Mouse (Mus musculus): ENCODE data around the gene Fibp. TPM values are rescaled to one million over a fixed set of nuclear protein-coding genes. Genes with fewer than 3 reads are reported as not detected.
A peak's percentile ranks its signal among the peaks of the same experiment; 100 is the strongest.

The Fibp gene
- polyA plus RNA-seq, 1 experiment from 2014 or later: 149 TPM

GRCm38 (mm10) chr19:5433951-5434350, 26.5 kb upstream of the Fibp start:
- ATAC-seq (ENCODE audit: low FRiP score, low read depth): no peak
- 72% methylated on average over 7 of the region's 7 CpGs for WGBS
- H3K9me3 ChIP-seq: no peaks in the 10 kb centered on the region
- peak overlapping the region; percentile 49 for H3K4me2 ChIP-seq (replicated peaks)
- no peak overlapping the region for H3K9ac ChIP-seq (replicated peaks)
- peaks cover 8% of the 10 kb centered on the region for H3K4me1 ChIP-seq
- H3K27ac ChIP-seq (replicated peaks): no peak overlapping the region
- no peak overlapping the region for H3K4me3 ChIP-seq
- H3K36me3 ChIP-seq: no peaks in the 10 kb centered on the region
- peaks cover 8% of the 10 kb centered on the region; the same call in 1 of the 2 replicates for H3K27me3 ChIP-seq

DNA sequence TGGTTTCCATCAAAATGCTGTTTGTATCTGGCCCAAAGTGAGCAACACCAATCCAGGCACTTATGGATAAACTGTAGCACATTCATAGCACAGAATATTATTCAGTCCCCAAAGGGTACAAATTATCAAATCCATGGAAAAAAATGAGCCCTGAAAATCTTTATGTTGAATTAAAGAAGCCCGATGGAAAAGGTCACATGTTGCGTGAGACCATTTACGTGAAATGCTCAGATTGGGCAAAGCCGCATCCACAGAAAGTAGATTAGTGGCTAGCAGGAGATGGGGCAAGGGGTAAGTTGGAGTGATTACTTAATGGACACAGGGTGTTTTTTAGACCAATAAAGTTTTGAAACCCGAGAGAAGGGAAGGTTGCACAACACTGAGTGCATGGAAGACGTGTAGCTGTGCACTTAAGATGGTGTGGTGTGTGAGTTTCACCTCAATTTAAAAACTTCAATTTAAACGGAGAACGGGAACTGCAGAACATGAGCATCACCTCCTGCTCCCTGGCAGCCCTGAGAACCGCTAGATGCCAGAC, 16.0 kb upstream of the Fibp start:
- H3K36me3 ChIP-seq: no peaks in the 10 kb centered on the region
- peaks cover 15% of the 10 kb centered on the region for H3K4me1 ChIP-seq
- H3K27me3 ChIP-seq: peaks cover 59% of the 10 kb centered on the region
- WGBS: 74% methylated on average over 9 of the region's 9 CpGs
- H3K9ac ChIP-seq (replicated peaks): no peak overlapping the region
- no peak overlapping the region for H3K4me2 ChIP-seq (replicated peaks)
- no peaks in the 10 kb centered on the region for H3K9me3 ChIP-seq
- no peak overlapping the region for H3K27ac ChIP-seq (replicated peaks)
- no peak for ATAC-seq (ENCODE audit: low FRiP score, low read depth)
- no peak overlapping the region for H3K4me3 ChIP-seq

- WGBS: 40% methylated on average over 7 of the region's 7 CpGs
- peaks cover 64% of the 10 kb centered on the region for H3K27me3 ChIP-seq
Observed at GRCm38 (mm10) chr19:5444954-5445353, 15.5 kb upstream of the Fibp start.

GRCm38 (mm10) chr19:5445747-5446146, 14.7 kb upstream of the Fibp start:
- no peaks in the 10 kb centered on the region for H3K36me3 ChIP-seq
- WGBS: 90% methylated on average over 5 of the region's 5 CpGs
- H3K4me1 ChIP-seq: peaks cover 15% of the 10 kb centered on the region
- no peak overlapping the region for H3K27ac ChIP-seq (replicated peaks)
- H3K9me3 ChIP-seq: no peaks in the 10 kb centered on the region
- ATAC-seq (ENCODE audit: low FRiP score, low read depth): no peak
- no peak overlapping the region for H3K9ac ChIP-seq (replicated peaks)
- no peak overlapping the region for H3K4me3 ChIP-seq
- H3K27me3 ChIP-seq: peaks cover 72% of the 10 kb centered on the region
- no peak overlapping the region for H3K4me2 ChIP-seq (replicated peaks)

More at GRCm38 (mm10) chr19:5444954-5445353, 15.5 kb upstream of the Fibp start:
- ATAC-seq (ENCODE audit: low FRiP score, low read depth): no peak
- Histone ChIP-seq H3K9ac (replicated peaks) (no peak overlapping the region), H3K27ac (replicated peaks) (no peak overlapping the region), H3K4me3 (no peak overlapping the region), H3K4me1 (peaks cover 15% of the 10 kb centered on the region), H3K4me2 (replicated peaks) (no peak overlapping the region), H3K36me3 (no peaks in the 10 kb centered on the region), H3K9me3 (no peaks in the 10 kb centered on the region)

GRCm38 (mm10) chr19:5447515-5448353, 12.7 kb upstream of the Fibp start, which contains the start of gene Fosl1:
TSS of gene Fosl1 (plus strand) at chr19:5447547.
- H3K4me3 ChIP-seq: peak within 1 kb of the TSS; percentile 49
- H3K4me1 ChIP-seq: peaks cover 15% of the 10 kb centered on the region
- H3K36me3 ChIP-seq: no peaks in the 10 kb centered on the region
- peaks cover 84% of the 10 kb centered on the region for H3K27me3 ChIP-seq
- peak within 1 kb of the TSS; percentile 97 for H3K4me2 ChIP-seq (replicated peaks)
- 1% methylated on average over 70 of the region's 70 CpGs for WGBS
- peak; percentile 49; the same call in 1 of the 2 replicates for ATAC-seq (ENCODE audit: low FRiP score, low read depth)
- no peaks in the 10 kb centered on the region for H3K9me3 ChIP-seq
- H3K9ac ChIP-seq (replicated peaks): peak within 1 kb of the TSS; percentile 59
- H3K27ac ChIP-seq (replicated peaks): no peak within 1 kb of the TSS

- H3K27ac ChIP-seq (replicated peaks): no peak overlapping the region
- H3K4me3 ChIP-seq: peak overlapping the region; percentile 49
- H3K27me3 ChIP-seq: peaks cover 84% of the 10 kb centered on the region
Observed at GRCm38 (mm10) chr19:5448354-5449150, 11.9 kb upstream of the Fibp start.

DNA sequence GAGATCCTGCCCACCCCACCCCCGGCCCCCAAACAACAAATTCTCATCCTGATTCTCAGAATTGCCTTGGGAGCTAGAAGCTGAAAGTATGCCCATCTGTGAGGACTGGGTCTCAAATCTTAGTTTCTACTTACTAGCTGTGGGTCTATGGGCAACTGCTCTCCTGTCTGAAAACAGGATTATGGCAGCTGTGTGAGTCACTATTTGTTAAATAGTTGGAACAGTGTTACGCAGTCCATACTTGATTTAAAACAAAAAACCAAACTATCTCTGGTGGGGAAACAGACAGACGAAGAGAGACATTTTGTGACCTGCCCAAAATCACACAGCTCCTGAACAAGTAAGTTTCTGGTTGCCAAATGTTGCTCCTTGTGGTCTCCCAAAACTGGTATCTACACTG, 10.7 kb upstream of the Fibp start:
- no peak overlapping the region for H3K4me2 ChIP-seq (replicated peaks)
- 86% methylated on average over 3 of the region's 3 CpGs for WGBS

More at GRCm38 (mm10) chr19:5448354-5449150, 11.9 kb upstream of the Fibp start:
- no peak for ATAC-seq (ENCODE audit: low FRiP score, low read depth)
- H3K36me3 ChIP-seq: 0 out of 2 replicates have a peak, but pooled peaks cover under 1% of the 10 kb centered on the region
- peaks cover 15% of the 10 kb centered on the region for H3K4me1 ChIP-seq
- H3K9me3 ChIP-seq: no peaks in the 10 kb centered on the region
- H3K9ac ChIP-seq (replicated peaks): peak overlapping the region; percentile 59; the same call in 1 of the 2 replicates
- H3K4me2 ChIP-seq (replicated peaks): peak overlapping the region; percentile 97
- WGBS: 11% methylated on average over 36 of the region's 36 CpGs

GRCm38 (mm10) chr19:5451766-5452165, 8.6 kb upstream of the Fibp start:
- ATAC-seq (ENCODE audit: low FRiP score, low read depth): no peak
- Histone ChIP-seq H3K4me2 (replicated peaks) (no peak overlapping the region), H3K27ac (replicated peaks) (no peak overlapping the region), H3K36me3 (peaks cover 10% of the 10 kb centered on the region; the same call in 1 of the 2 replicates), H3K4me3 (no peak overlapping the region), H3K4me1 (peaks cover 33% of the 10 kb centered on the region), H3K9ac (replicated peaks) (no peak overlapping the region), H3K9me3 (no peaks in the 10 kb centered on the region), H3K27me3 (peaks cover 52% of the 10 kb centered on the region)
- WGBS: 79% methylated on average over 6 of the region's 6 CpGs

More for the DNA sequence above, 10.7 kb upstream of the Fibp start:
- Histone ChIP-seq H3K9me3 (no peaks in the 10 kb centered on the region), H3K4me3 (no peak overlapping the region), H3K36me3 (peaks cover 10% of the 10 kb centered on the region; the same call in 1 of the 2 replicates), H3K4me1 (peaks cover 15% of the 10 kb centered on the region), H3K9ac (replicated peaks) (no peak overlapping the region), H3K27ac (replicated peaks) (no peak overlapping the region), H3K27me3 (peaks cover 73% of the 10 kb centered on the region)
- ATAC-seq (ENCODE audit: low FRiP score, low read depth): no peak

DNA sequence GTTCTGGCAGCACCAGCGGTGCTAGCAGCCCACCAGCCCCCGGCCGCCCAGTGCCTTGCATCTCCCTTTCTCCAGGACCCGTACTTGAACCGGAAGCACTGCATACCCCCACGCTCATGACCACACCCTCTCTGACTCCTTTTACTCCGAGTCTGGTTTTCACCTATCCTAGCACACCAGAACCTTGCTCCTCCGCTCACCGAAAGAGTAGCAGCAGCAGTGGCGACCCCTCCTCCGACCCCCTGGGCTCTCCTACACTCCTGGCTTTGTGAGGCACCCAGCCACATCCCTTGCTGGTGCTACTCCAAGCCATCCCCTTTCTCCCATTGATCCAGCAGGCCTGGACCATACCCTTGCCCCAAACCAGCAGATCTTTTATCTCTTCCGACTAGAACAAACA, 5.4 kb upstream of the Fibp start:
- Histone ChIP-seq H3K9ac (replicated peaks) (no peak overlapping the region), H3K27me3 (peaks cover 34% of the 10 kb centered on the region), H3K27ac (replicated peaks) (no peak overlapping the region), H3K9me3 (no peaks in the 10 kb centered on the region), H3K4me2 (replicated peaks) (peak overlapping the region; percentile 98), H3K4me3 (no peak overlapping the region), H3K4me1 (peaks cover 31% of the 10 kb centered on the region), H3K36me3 (peaks cover 10% of the 10 kb centered on the region; the same call in 1 of the 2 replicates)
- ATAC-seq (ENCODE audit: low FRiP score, low read depth): no peak
- 87% methylated on average over 12 of the region's 12 CpGs for WGBS

- peaks cover 10% of the 10 kb centered on the region; the same call in 1 of the 2 replicates for H3K36me3 ChIP-seq
- no peak overlapping the region for H3K27ac ChIP-seq (replicated peaks)
- 61% methylated on average over 8 of the region's 8 CpGs for WGBS
- ATAC-seq (ENCODE audit: low FRiP score, low read depth): no peak
- peak overlapping the region; percentile 83; the same call in 1 of the 2 replicates for H3K9ac ChIP-seq (replicated peaks)
- H3K4me2 ChIP-seq (replicated peaks): peak overlapping the region; percentile 98
- no peaks in the 10 kb centered on the region for H3K9me3 ChIP-seq
- peaks cover 32% of the 10 kb centered on the region for H3K4me1 ChIP-seq
- H3K27me3 ChIP-seq: peaks cover 29% of the 10 kb centered on the region
- H3K4me3 ChIP-seq: peak overlapping the region; percentile 72
Observed at GRCm38 (mm10) chr19:5455568-5455967, 4.8 kb upstream of the Fibp start.

DNA sequence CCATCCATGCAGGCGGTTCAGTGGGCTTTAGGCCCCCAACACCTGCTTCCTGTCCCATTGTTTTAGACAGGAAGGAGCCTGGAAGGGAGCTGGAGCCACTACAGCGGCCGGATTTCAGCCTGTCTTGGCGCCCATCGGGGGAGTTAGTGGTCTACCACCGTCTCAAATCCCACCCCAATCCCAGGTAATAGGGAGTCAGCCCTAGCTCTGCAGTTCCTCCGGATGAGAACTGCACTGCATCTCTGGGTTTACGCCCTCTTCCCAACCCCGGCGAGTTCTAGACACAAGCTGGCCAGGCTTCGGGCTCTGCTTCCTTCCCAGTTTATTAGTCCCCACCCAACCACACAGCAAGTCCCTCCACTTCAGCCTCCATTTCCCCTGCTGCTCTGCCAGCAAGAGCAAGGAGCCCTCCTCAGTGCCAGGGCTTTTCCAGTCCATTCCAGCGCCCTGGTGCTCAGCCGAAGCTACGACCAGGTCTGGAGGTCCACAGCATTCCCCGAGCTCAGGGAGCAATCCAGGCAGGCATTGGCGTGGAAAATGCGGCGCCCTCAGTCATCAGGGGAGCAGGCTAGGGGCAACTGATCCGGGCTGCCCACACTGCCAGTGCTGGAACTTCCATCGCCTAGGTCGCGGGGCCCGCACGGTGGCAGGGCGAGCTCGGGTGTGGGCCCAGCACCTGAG, 4.0 kb upstream of the Fibp start:
- Histone ChIP-seq H3K4me3 (peak overlapping the region; percentile 72), H3K27ac (replicated peaks) (peak overlapping the region; percentile 87), H3K9me3 (no peaks in the 10 kb centered on the region), H3K36me3 (peaks cover 10% of the 10 kb centered on the region; the same call in 1 of the 2 replicates), H3K27me3 (peaks cover 21% of the 10 kb centered on the region), H3K4me2 (replicated peaks) (peak overlapping the region; percentile 98), H3K4me1 (peaks cover 38% of the 10 kb centered on the region), H3K9ac (replicated peaks) (peak overlapping the region; percentile 83)
- ATAC-seq (ENCODE audit: low FRiP score, low read depth): no peak
- 3% methylated on average over 26 of the region's 26 CpGs for WGBS

Data from midbrain, embryonic 12.5 days (tissue).